Mouse (Mus musculus): ENCODE results near the gene Ndufa5. TPM values are rescaled to one million over a fixed set of nuclear protein-coding genes. Genes with fewer than 3 reads are reported as not detected.

Gene Ndufa5
- 994 and 1,116 TPM in 2 replicates for polyA plus RNA-seq (2015; fragmentation: Nextera tagmentation; extraction: Ambion mirVana)

DNA sequence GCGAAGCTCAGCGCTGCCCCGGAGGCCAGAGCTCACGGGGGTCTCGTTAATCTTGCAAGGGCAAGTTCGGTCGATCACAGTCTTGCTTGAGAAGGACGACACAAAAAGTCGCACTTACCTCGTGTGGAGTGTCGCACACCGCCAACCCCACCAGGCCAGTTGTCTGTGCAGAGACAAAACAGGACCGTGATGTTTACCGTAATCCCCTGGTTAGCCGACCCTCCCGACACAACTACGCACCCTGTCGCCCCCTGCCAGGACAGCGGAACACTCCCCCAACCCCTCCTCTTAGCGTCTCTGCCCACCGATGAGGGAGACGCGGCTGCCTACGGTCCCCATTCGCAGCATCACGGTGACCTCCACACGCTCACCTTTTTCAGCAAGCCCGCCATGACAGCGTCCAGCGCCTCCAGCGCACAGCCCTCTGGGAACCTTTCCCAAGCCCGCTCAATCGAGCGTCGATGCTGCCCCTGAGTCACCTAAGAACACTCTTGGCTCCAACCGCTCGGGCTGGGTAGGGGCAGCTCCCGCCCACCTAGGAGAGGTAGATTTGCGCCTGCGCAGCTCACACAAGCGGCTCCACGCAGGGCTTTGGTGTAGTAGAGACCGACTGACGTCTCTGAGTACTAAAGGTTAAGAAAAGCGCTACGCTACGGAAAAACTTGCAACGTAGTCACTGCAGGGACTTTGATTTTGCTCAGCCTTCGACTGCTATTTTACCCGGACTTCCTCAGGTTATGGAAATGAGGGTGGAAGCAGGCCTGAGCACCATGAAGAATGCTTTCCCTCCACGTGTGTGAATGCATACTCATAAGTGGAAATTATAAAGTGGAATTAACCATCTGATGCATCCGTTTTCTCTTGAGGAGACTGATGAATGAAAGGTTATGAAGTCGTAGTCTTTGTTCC lies at the start of gene Ndufa5:
Gene Ndufa5, minus strand, starts transcription at position 859 of the 909 bp plus-strand sequence.

DNA sequence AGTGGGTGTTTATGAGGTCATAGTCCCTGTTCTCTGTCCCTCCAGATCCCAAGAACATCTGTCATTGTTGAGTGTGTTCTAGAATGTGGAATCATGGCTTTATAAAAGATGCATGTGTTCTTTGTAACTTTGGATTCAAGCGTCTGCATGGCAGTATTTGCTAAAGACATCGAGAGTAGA lies 141 bp upstream of the Ndufa5 start, which contains the start of gene Asb15:
Gene Asb15, plus strand, starts transcription at position 81 of the 180 bp plus-strand sequence.

GRCm38 (mm10) chr6:24514552-24515284 lies 13.1 kb downstream of the Ndufa5 start, which contains the start of gene Iqub:
Gene Iqub (minus strand): TSS chr6:24515067.

Other genes with a start within 250 kb of the Ndufa5 start
- gene Iqub, start 12.9 kb downstream of the Ndufa5 start, polyA plus RNA-seq (2015; fragmentation: Nextera tagmentation; extraction: Ambion mirVana): 0.05 and 0.08 TPM in 2 replicates
- gene Asb15, start 131 bp upstream of the Ndufa5 start, polyA plus RNA-seq (2015; fragmentation: Nextera tagmentation; extraction: Ambion mirVana): 0.67 and 0.91 TPM in 2 replicates
- gene Lmod2, start 69.7 kb upstream of the Ndufa5 start, polyA plus RNA-seq (2015; fragmentation: Nextera tagmentation; extraction: Ambion mirVana): 67.1 and 72.1 TPM in 2 replicates
- gene Wasl, start 137.0 kb upstream of the Ndufa5 start, polyA plus RNA-seq (2015; fragmentation: Nextera tagmentation; extraction: Ambion mirVana): 44.4 and 50.8 TPM in 2 replicates
- gene Hyal6, start 205.2 kb upstream of the Ndufa5 start, polyA plus RNA-seq (2015; fragmentation: Nextera tagmentation; extraction: Ambion mirVana): not detected in 2 replicates
- not detected in 2 replicates for gene Hyal4, start 220.3 kb upstream of the Ndufa5 start, polyA plus RNA-seq (2015; fragmentation: Nextera tagmentation; extraction: Ambion mirVana)